Mouse (Mus musculus): Measurements from ENCODE around the gene Acaca. TPM values are rescaled to one million over a fixed set of nuclear protein-coding genes. Genes with fewer than 3 reads are reported as not detected.

Acaca gene
- polyA plus RNA-seq, 1 experiment = 0.41 TPM

GRCm38 (mm10) chr11:84193249-84193648 lies 63.8 kb downstream of the Acaca start:
- peaks cover 15% of the 10 kb centered on the region for H3K4me1 ChIP-seq (ENCODE audit: control insufficient read depth)
- peaks cover 23% of the 10 kb centered on the region for H3K36me3 ChIP-seq (ENCODE audit: control insufficient read depth)
- TF ChIP-seq TAL1 (IDR thresholded peaks at IDR 0.05; ENCODE audit: low read length) (no peak), GATA1 (IDR thresholded peaks at IDR 0.05; ENCODE audit: low read length) (no peak)

GRCm38 (mm10) chr11:84194751-84195150 lies 65.3 kb downstream of the Acaca start:
- H3K36me3 ChIP-seq (ENCODE audit: control insufficient read depth) = peaks cover 23% of the 10 kb centered on the region
- no peak overlapping the region for H3K4me3 ChIP-seq (replicated peaks)
- TF ChIP-seq GATA1 (IDR thresholded peaks at IDR 0.05; ENCODE audit: low read length) (no peak), TAL1 (IDR thresholded peaks at IDR 0.05; ENCODE audit: low read length) (no peak)
- H3K4me1 ChIP-seq (ENCODE audit: control insufficient read depth) = peaks cover 15% of the 10 kb centered on the region
- H3K27me3 ChIP-seq (ENCODE audit: control insufficient read depth) = no peaks in the 10 kb centered on the region
- H3K9me3 ChIP-seq (ENCODE audit: control insufficient read depth, low read length) = no peaks in the 10 kb centered on the region

More at GRCm38 (mm10) chr11:84193249-84193648, 63.8 kb downstream of the Acaca start:
- no peak overlapping the region for H3K4me3 ChIP-seq (replicated peaks)
- no peaks in the 10 kb centered on the region for H3K9me3 ChIP-seq (ENCODE audit: control insufficient read depth, low read length)
- H3K27me3 ChIP-seq (ENCODE audit: control insufficient read depth) = no peaks in the 10 kb centered on the region

- TF ChIP-seq GATA1 (IDR thresholded peaks at IDR 0.05; ENCODE audit: low read length) = no peak
- no peak for TF ChIP-seq TAL1 (IDR thresholded peaks at IDR 0.05; ENCODE audit: low read length)
- H3K27me3 ChIP-seq (ENCODE audit: control insufficient read depth) = no peaks in the 10 kb centered on the region
- H3K4me3 ChIP-seq (replicated peaks) = no peak overlapping the region
- H3K4me1 ChIP-seq (ENCODE audit: control insufficient read depth) = peaks cover 15% of the 10 kb centered on the region
- no peaks in the 10 kb centered on the region for H3K9me3 ChIP-seq (ENCODE audit: control insufficient read depth, low read length)
- peaks cover 23% of the 10 kb centered on the region for H3K36me3 ChIP-seq (ENCODE audit: control insufficient read depth)
Measured at GRCm38 (mm10) chr11:84197607-84198402, 68.3 kb downstream of the Acaca start.

DNA sequence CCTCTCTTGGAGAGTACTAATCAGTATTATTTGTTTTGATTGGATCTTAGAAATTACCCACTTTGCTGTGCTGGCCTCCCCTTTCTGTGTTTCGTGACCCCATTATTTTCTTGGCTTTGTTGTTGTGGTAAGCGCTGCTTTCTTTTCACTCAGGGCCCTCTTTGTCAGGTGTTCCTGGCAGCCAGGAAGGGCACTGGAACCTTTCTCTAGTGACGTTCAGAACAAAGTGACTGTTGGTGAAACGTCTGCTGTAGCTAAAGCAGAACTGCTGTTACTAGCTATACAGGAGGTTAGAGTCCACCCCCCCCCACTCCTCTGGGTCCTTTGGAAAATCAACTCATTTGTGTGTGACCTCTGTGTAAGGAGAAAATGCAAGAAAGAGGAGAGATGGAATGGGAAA lies 76.3 kb downstream of the Acaca start:
- Histone ChIP-seq H3K4me1 (ENCODE audit: control insufficient read depth) (no peaks in the 10 kb centered on the region), H3K9me3 (ENCODE audit: control insufficient read depth, low read length) (no peaks in the 10 kb centered on the region), H3K4me3 (replicated peaks) (no peak overlapping the region), H3K27me3 (ENCODE audit: control insufficient read depth) (no peaks in the 10 kb centered on the region), H3K36me3 (ENCODE audit: control insufficient read depth) (peaks cover 3% of the 10 kb centered on the region)
- TF ChIP-seq GATA1 (IDR thresholded peaks at IDR 0.05; ENCODE audit: low read length) (no peak), TAL1 (IDR thresholded peaks at IDR 0.05; ENCODE audit: low read length) (no peak)

- Histone ChIP-seq H3K36me3 (ENCODE audit: control insufficient read depth) (peaks cover 6% of the 10 kb centered on the region), H3K4me1 (ENCODE audit: control insufficient read depth) (no peaks in the 10 kb centered on the region), H3K9me3 (ENCODE audit: control insufficient read depth, low read length) (no peaks in the 10 kb centered on the region), H3K27me3 (ENCODE audit: control insufficient read depth) (no peaks in the 10 kb centered on the region), H3K4me3 (replicated peaks) (no peak overlapping the region)
- TF ChIP-seq TAL1 (IDR thresholded peaks at IDR 0.05; ENCODE audit: low read length) = no peak
- TF ChIP-seq GATA1 (IDR thresholded peaks at IDR 0.05; ENCODE audit: low read length) = no peak
Measured at GRCm38 (mm10) chr11:84210876-84211275, 81.4 kb downstream of the Acaca start.

GRCm38 (mm10) chr11:84218951-84219350 lies 89.5 kb downstream of the Acaca start:
- Histone ChIP-seq H3K4me3 (replicated peaks) (no peak overlapping the region), H3K4me1 (ENCODE audit: control insufficient read depth) (peaks cover 2% of the 10 kb centered on the region), H3K9me3 (ENCODE audit: control insufficient read depth, low read length) (no peaks in the 10 kb centered on the region), H3K36me3 (ENCODE audit: control insufficient read depth) (peaks cover 10% of the 10 kb centered on the region), H3K27me3 (ENCODE audit: control insufficient read depth) (no peaks in the 10 kb centered on the region)
- no peak for TF ChIP-seq TAL1 (IDR thresholded peaks at IDR 0.05; ENCODE audit: low read length)
- no peak for TF ChIP-seq GATA1 (IDR thresholded peaks at IDR 0.05; ENCODE audit: low read length)

DNA sequence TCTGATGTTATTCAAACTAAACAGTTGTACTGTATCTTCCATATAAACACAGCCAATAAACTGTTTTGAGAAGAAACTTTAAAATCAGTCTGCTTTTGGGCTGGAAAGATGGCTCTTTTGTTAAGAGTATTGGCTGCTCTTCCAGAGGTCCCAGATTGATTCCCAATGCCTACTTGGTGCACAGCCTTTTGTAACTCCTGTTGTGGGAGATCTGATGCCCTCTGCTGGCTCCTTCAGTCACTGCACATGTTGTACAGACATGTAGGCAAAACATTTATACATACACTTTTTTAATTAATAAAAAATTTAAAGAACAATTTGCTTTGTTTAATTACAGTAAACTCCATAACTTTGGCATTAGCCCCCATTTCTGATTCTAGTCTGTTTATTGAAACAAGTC lies 114.1 kb downstream of the Acaca start:
- Histone ChIP-seq H3K27me3 (ENCODE audit: control insufficient read depth) (no peaks in the 10 kb centered on the region), H3K36me3 (ENCODE audit: control insufficient read depth) (peaks cover 25% of the 10 kb centered on the region), H3K9me3 (ENCODE audit: control insufficient read depth, low read length) (no peaks in the 10 kb centered on the region), H3K4me3 (replicated peaks) (no peak overlapping the region), H3K4me1 (ENCODE audit: control insufficient read depth) (no peaks in the 10 kb centered on the region)
- TF ChIP-seq GATA1 (IDR thresholded peaks at IDR 0.05; ENCODE audit: low read length) (no peak), TAL1 (IDR thresholded peaks at IDR 0.05; ENCODE audit: low read length) (no peak)

- Histone ChIP-seq H3K27me3 (ENCODE audit: control insufficient read depth) (no peaks in the 10 kb centered on the region), H3K4me1 (ENCODE audit: control insufficient read depth) (no peaks in the 10 kb centered on the region), H3K4me3 (replicated peaks) (no peak overlapping the region), H3K9me3 (ENCODE audit: control insufficient read depth, low read length) (no peaks in the 10 kb centered on the region), H3K36me3 (ENCODE audit: control insufficient read depth) (peaks cover 30% of the 10 kb centered on the region)
- TF ChIP-seq TAL1 (IDR thresholded peaks at IDR 0.05; ENCODE audit: low read length) = no peak
- no peak for TF ChIP-seq GATA1 (IDR thresholded peaks at IDR 0.05; ENCODE audit: low read length)
Measured at GRCm38 (mm10) chr11:84247370-84247769, 117.9 kb downstream of the Acaca start.

GRCm38 (mm10) chr11:84251170-84251569 lies 121.7 kb downstream of the Acaca start:
- no peaks in the 10 kb centered on the region for H3K4me1 ChIP-seq (ENCODE audit: control insufficient read depth)
- H3K9me3 ChIP-seq (ENCODE audit: control insufficient read depth, low read length) = no peaks in the 10 kb centered on the region
- TF ChIP-seq GATA1 (IDR thresholded peaks at IDR 0.05; ENCODE audit: low read length) (no peak), TAL1 (IDR thresholded peaks at IDR 0.05; ENCODE audit: low read length) (no peak)
- H3K27me3 ChIP-seq (ENCODE audit: control insufficient read depth) = no peaks in the 10 kb centered on the region
- peaks cover 34% of the 10 kb centered on the region for H3K36me3 ChIP-seq (ENCODE audit: control insufficient read depth)
- no peak overlapping the region for H3K4me3 ChIP-seq (replicated peaks)

Data from erythroblast, embryonic 14.5 days (primary cell).